Mouse (Mus musculus) hindbrain, embryonic 14.5 days (tissue): ENCODE measurements around the gene Pwwp2b. TPM values are rescaled to one million over a fixed set of nuclear protein-coding genes. Genes with fewer than 3 reads are reported as not detected.

Source experiments
- ATAC-seq: fragments of 200-750 bp; cut with Nextera tagmentation; 2 replicates; pipeline ENCODE4 v1.8.0; 2017; ENCODE audit warnings: moderate number of reproducible peaks, mild to moderate bottlenecking, moderate TSS enrichment, moderate library complexity; ENCODE audit not compliant: low FRiP score
- DNase-seq: peaks from one replicate; pipeline ENCODE4 v3.0.0-alpha.2; 2015; ENCODE audit warnings: low spot score
- H3K27ac ChIP-seq: fragments of 300-500 bp; sonication (generic); 2 replicates; pipeline ENCODE4 v1.5.1; 2014; ENCODE audit warnings: mild to moderate bottlenecking, moderate library complexity
- H3K27me3 ChIP-seq: fragments of 300-500 bp; sonication (generic); 2 replicates; pipeline ENCODE4 v1.6.1; 2014; ENCODE audit warnings: mild to moderate bottlenecking, low read length, mixed read lengths; ENCODE audit not compliant: control insufficient read depth, insufficient read depth
- H3K36me3 ChIP-seq: fragments of 300-500 bp; sonication (generic); replicated peaks from 2 replicates; pipeline ENCODE4 v1.6.1; 2014; ENCODE audit not compliant: control insufficient read depth, insufficient read depth
- H3K4me1 ChIP-seq: fragments of 300-500 bp; sonication (generic); replicated peaks from 2 replicates; pipeline ENCODE4 v1.6.1; 2014; ENCODE audit warnings: antibody characterized with exemption, low read length, mixed read lengths; ENCODE audit not compliant: control insufficient read depth, insufficient read depth
- H3K4me2 ChIP-seq: fragments of 300-500 bp; sonication (generic); replicated peaks from 2 replicates; pipeline ENCODE4 v1.6.1; 2014; ENCODE audit warnings: mild to moderate bottlenecking, moderate library complexity
- H3K4me3 ChIP-seq: fragments of 300-500 bp; sonication (generic); replicated peaks from 2 replicates; pipeline ENCODE4 v1.5.1; 2014; ENCODE audit warnings: mild to moderate bottlenecking, low read length
- H3K9ac ChIP-seq: fragments of 300-500 bp; sonication (generic); 2 replicates; pipeline ENCODE4 v1.6.1; 2014
- H3K9me3 ChIP-seq: fragments of 300-500 bp; sonication (generic); 2 replicates; pipeline ENCODE4 v1.6.1; 2016; ENCODE audit warnings: low read length; ENCODE audit not compliant: control insufficient read depth
- WGBS: fragments of 180-500 bp; shearing (Covaris S2); extraction: QIAGEN DNeasy Blood & Tissue Kit; methylation state at CpG from one replicate; pipeline ENCODE4 v1.1.7; 2014; 5-methylcytosine and 5-hydroxymethylcytosine counted together
- polyA plus RNA-seq: library from polyadenylated mRNA; unstranded; fragments of >200 nt; fragmentation: Nextera tagmentation; extraction: Ambion mirVana; gene quantifications from 2 replicates; pipeline ENCODE4 v1.2.1, GENCODE M21; 2014

Pwwp2b gene
- polyA plus RNA-seq, 1 experiment from 2014 or later, result 5.2 TPM

DNA sequence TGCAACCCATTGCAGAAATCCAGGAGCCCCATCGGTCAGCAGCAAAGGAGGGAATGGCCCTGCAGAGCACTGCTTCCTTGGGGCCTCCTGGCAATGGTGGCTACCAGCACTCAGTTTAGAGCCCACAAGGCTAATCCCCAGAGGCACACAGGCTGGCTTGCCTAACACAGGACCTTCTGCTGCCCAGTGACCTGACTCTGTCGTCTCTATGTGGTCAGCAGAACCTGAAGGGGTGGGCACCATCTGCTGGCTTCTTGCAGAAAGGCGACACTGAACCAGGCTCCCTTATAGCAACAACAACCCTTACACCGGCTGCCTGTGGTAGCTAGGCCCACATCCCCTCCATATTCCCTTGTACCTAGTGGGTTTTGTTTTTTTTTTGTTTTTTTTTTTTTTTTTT lies 50.2 kb downstream of the Pwwp2b start:
- no peak overlapping the region for H3K9ac ChIP-seq
- H3K4me2 ChIP-seq, result no peak overlapping the region
- no peak for ATAC-seq
- 49% methylated on average over 4 of the region's 4 CpGs for WGBS
- no peaks in the 10 kb centered on the region for H3K36me3 ChIP-seq
- DNase-seq, result no peak
- no peaks in the 10 kb centered on the region for H3K4me1 ChIP-seq
- no peaks in the 10 kb centered on the region for H3K9me3 ChIP-seq
- H3K4me3 ChIP-seq, result no peak overlapping the region
- peaks cover 5% of the 10 kb centered on the region; the same call in 1 of the 2 replicates for H3K27me3 ChIP-seq
- H3K27ac ChIP-seq, result no peak overlapping the region

DNA sequence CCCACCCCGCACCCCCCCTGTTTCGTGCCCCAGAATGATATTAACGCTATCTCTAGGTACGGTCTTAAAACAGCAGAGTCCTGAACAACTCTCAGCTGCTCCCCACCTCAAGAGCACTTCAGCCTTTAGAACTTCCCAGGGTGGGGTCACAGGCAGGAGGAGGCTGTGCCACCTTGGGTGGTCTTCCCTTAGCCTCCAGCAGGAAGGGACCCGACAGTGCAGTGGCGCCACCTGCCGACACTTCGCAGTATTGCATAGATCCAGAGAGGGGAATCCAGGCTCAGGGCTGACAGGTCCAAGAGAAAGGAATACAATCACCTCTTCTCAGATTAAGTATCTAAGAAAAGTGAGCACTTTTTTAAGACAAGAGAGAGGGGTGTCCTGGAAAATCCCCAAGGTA lies 51.1 kb downstream of the Pwwp2b start:
- WGBS, result 18% methylated on average over 8 of the region's 8 CpGs
- H3K4me2 ChIP-seq, result no peak overlapping the region
- DNase-seq, result peak; percentile 87

DNA sequence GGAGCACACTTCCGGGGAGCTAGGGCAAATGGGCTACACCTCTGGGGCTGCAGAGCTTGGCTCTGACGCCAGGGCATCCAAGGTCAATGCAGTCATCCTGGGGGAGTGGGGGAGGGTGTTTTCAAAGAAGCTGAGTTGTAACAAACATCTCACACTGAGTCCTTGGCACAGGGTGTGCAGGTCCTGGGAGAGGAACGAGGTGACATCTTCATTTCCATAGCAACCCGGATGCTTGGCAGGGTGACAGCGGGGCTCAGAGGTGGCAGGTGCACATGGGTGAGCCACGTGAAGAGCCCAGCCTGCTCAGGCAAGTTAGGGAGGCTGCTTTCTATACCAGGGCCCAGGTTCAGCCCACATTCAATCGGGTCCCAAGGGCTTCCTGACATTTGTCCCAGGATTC lies 52.1 kb downstream of the Pwwp2b start:
- H3K27me3 ChIP-seq, result peaks cover 5% of the 10 kb centered on the region; the same call in 1 of the 2 replicates
- no peak overlapping the region for H3K4me2 ChIP-seq
- H3K9ac ChIP-seq, result no peak overlapping the region
- no peak for DNase-seq
- no peak overlapping the region for H3K27ac ChIP-seq
- no peak for ATAC-seq
- H3K4me3 ChIP-seq, result no peak overlapping the region
- 58% methylated on average over 7 of the region's 7 CpGs for WGBS
- H3K9me3 ChIP-seq, result no peaks in the 10 kb centered on the region
- no peaks in the 10 kb centered on the region for H3K4me1 ChIP-seq
- H3K36me3 ChIP-seq, result no peaks in the 10 kb centered on the region

More for the DNA sequence above, 51.1 kb downstream of the Pwwp2b start:
- Histone ChIP-seq H3K36me3 (no peaks in the 10 kb centered on the region), H3K9ac (no peak overlapping the region), H3K9me3 (no peaks in the 10 kb centered on the region), H3K4me3 (no peak overlapping the region), H3K27ac (no peak overlapping the region), H3K4me1 (no peaks in the 10 kb centered on the region), H3K27me3 (peaks cover 5% of the 10 kb centered on the region; the same call in 1 of the 2 replicates)
- peak; percentile 37; the same call in 1 of the 2 replicates for ATAC-seq

DNA sequence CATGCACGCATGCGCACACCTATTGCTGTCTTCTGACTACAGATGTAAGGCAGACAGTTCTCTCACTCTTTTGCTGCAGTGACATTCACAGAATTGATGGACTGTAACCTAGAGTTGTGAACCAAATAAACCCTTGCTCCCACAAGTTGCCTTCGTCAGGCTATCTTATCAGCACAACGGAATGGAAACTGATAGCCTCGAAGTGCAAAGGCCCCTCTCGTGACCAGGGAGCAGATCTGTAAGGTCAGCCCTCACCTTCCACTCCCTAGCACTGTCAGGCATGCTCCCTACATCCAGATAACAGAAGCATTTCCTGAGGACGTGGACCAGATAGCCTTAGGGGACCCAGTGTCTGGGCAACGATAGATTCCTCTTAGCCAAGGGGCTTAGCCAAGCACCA lies 53.2 kb downstream of the Pwwp2b start:
- Histone ChIP-seq H3K4me3 (no peak overlapping the region), H3K36me3 (no peaks in the 10 kb centered on the region), H3K9me3 (no peaks in the 10 kb centered on the region), H3K4me2 (no peak overlapping the region), H3K4me1 (no peaks in the 10 kb centered on the region), H3K27me3 (peaks cover 5% of the 10 kb centered on the region; the same call in 1 of the 2 replicates), H3K27ac (no peak overlapping the region), H3K9ac (no peak overlapping the region)
- ATAC-seq, result no peak
- DNase-seq, result no peak
- 76% methylated on average over 8 of the region's 8 CpGs for WGBS

DNA sequence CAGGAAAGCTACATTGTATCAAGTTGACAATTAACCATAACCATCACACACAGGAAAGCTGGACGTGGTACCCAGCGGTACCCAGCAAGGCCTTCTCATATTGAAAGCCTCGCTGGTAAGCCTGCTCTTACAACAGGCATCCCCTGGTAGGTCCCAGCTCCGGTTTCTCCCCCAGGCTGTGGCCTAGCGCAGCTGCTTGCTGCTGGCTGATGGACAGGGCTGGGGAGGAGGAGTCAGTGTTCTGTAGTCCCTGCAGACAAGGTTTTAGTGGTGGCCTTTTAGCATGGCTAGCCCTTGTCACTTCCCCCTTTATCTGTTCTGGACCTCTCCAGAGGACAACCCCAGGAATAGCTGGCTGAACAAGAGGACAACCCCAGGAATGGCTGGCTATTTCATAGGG lies 54.0 kb downstream of the Pwwp2b start:
- WGBS, result 58% methylated on average over 5 of the region's 5 CpGs
- Histone ChIP-seq H3K9ac (no peak overlapping the region), H3K27me3 (peaks cover 5% of the 10 kb centered on the region; the same call in 1 of the 2 replicates), H3K4me1 (no peaks in the 10 kb centered on the region), H3K36me3 (no peaks in the 10 kb centered on the region), H3K9me3 (no peaks in the 10 kb centered on the region), H3K4me3 (no peak overlapping the region), H3K27ac (no peak overlapping the region), H3K4me2 (no peak overlapping the region)
- DNase-seq (no peak), ATAC-seq (no peak)

DNA sequence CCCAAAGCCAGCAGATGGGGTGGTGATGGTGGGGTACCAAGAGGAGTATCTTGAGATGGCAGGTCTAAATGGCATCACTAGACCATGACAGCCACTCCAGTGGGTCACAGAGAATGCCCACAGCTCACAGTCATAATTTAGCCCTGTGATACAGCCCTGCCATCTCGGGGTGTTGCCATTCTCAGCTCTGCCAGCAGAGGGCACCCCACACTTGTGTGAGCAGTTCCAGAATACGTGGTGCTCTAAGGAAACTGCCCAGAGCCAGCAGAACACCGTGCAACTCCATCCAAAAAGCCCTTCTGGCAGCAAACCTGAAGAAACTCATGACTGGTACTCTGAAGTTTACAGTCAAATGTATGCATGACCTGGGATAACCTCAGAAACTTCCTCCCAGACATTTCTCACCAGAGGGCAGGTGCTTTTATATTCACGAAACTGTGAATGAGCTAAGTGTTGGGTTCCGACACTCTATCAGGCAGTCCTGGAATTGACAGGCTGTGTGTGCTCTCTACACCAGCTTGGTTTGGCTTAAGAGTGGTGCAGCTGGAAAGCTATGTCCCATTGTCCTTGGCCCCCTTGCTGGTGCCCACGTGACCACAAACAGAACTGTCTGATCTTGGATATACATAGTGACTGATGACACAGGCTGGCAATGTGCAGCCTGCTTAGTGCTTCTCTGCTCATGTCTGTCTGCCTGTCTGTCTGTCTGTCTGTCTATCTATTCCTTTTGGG lies 55.2 kb downstream of the Pwwp2b start:
- no peak overlapping the region for H3K4me2 ChIP-seq
- 42% methylated on average over 6 of the region's 6 CpGs for WGBS

DNA sequence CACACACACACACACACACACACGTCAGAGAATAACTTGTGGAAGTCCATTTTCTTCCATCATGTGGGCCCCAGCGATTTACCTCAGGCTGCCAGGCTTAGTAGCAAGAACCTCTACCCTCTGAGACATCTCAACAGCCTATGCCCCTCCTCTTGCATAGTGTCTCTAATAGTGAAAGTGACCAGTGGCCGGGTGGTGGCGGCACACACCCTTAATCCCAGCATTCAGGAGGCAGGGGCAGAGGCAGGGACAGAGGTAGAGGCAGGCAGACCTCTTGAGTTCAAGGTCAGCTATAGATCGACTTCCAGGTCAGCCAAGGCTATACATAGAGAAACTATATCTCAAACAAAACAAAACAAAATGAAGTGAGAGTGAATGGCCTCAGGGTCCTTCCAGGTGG lies 56.0 kb downstream of the Pwwp2b start:
- WGBS, result 51% methylated on average over 5 of the region's 5 CpGs
- Histone ChIP-seq H3K36me3 (no peaks in the 10 kb centered on the region), H3K4me2 (no peak overlapping the region), H3K9me3 (no peaks in the 10 kb centered on the region), H3K27me3 (peaks cover 5% of the 10 kb centered on the region; the same call in 1 of the 2 replicates), H3K4me3 (no peak overlapping the region), H3K9ac (no peak overlapping the region), H3K27ac (no peak overlapping the region), H3K4me1 (no peaks in the 10 kb centered on the region)
- DNase-seq (no peak), ATAC-seq (no peak)

More for the DNA sequence above, 55.2 kb downstream of the Pwwp2b start:
- ATAC-seq, result peak; percentile 67; the same call in 1 of the 2 replicates
- peak; percentile 83 for DNase-seq
- no peak overlapping the region for H3K4me3 ChIP-seq
- H3K36me3 ChIP-seq, result no peaks in the 10 kb centered on the region
- H3K9me3 ChIP-seq, result no peaks in the 10 kb centered on the region
- H3K27ac ChIP-seq, result no peak overlapping the region
- H3K27me3 ChIP-seq, result peaks cover 5% of the 10 kb centered on the region; the same call in 1 of the 2 replicates
- no peaks in the 10 kb centered on the region for H3K4me1 ChIP-seq
- no peak overlapping the region for H3K9ac ChIP-seq

DNA sequence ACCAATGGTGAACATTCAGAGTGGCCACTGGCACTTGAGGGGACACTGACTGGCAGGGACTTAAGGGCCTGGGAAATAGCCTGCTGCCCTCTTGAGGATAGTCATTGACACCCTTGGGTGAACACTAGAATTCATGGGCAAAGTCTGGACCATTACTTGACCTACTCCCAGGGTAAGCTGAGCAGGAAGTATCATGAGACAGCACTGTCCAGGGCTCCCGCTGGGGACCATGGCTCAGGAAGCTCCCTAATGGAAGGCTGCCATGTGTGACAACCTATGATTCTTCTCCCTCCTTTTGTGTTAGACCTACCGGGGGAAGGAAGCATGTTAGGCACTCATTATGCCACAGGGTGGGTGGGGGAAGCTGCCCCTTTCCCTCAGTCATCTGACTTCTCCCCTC lies 58.8 kb downstream of the Pwwp2b start:
- Histone ChIP-seq H3K9me3 (no peaks in the 10 kb centered on the region), H3K4me3 (no peak overlapping the region), H3K9ac (no peak overlapping the region), H3K27ac (no peak overlapping the region), H3K36me3 (no peaks in the 10 kb centered on the region), H3K4me1 (peaks cover 7% of the 10 kb centered on the region), H3K27me3 (no peaks in the 10 kb centered on the region), H3K4me2 (no peak overlapping the region)
- DNase-seq (no peak), ATAC-seq (no peak)
- 56% methylated on average over 2 of the region's 2 CpGs for WGBS

DNA sequence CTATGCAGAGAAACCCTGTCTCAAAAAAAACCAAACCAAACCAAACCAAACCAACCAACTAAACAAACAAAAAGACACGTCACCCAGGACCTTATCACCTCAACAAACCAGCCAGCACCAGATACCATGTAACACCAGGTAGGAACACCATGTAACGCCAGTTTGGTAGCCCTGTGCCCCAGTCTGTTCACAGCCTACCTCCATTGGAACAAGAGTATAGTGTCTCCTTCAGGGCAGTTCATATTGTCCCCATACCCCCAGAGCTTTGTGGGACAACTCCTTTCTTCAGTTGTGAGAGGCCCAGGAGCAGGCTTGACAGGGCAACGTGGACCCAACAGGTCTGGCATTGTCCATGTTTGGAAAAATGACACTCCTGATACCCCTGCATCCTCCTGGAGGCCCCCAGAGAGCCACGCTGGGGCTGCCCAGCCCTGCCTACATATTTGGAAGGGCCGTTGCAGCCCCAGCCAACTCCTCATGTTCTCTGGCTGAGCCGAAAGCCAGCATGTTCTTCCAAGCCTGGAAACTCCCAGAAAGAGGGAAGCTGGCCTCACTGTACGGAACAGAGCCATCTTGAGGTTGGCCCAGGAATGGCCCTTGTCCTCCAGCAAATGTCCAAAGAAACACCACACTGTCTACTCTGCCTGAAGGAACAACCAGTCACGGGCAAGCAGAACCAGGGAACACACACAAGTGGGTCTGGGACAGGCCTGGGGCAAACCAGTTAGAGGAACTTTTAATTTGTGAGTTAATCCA lies 60.0 kb downstream of the Pwwp2b start:
- no peaks in the 10 kb centered on the region for H3K27me3 ChIP-seq
- H3K9me3 ChIP-seq, result no peaks in the 10 kb centered on the region
- DNase-seq, result no peak
- H3K4me3 ChIP-seq, result no peak overlapping the region
- ATAC-seq, result no peak
- no peak overlapping the region for H3K27ac ChIP-seq
- H3K9ac ChIP-seq, result no peak overlapping the region
- H3K4me1 ChIP-seq, result peaks cover 7% of the 10 kb centered on the region
- 82% methylated on average over 8 of the region's 8 CpGs for WGBS
- no peaks in the 10 kb centered on the region for H3K36me3 ChIP-seq
- no peak overlapping the region for H3K4me2 ChIP-seq
